Mouse (Mus musculus): ENCODE results near the gene Cntn2.

Gene Cntn2

GRCm38 (mm10) chr1:132542762-132543306, at the start of gene Cntn2:
Gene Cntn2 (minus strand): TSS chr1:132543256.
- DNase-seq, result no peak

- DNase-seq, result no peak
Measured at GRCm38 (mm10) chr1:132592145-132592544, 49.1 kb upstream of the Cntn2 start.

GRCm38 (mm10) chr1:132591399-132591930, 48.4 kb upstream of the Cntn2 start:
- DNase-seq, result no peak

- DNase-seq, result peak; percentile 64
Measured at GRCm38 (mm10) chr1:132586679-132587201, 43.7 kb upstream of the Cntn2 start.

- DNase-seq, result no peak
Measured at GRCm38 (mm10) chr1:132585376-132585775, 42.3 kb upstream of the Cntn2 start.

- no peak for DNase-seq
Measured at GRCm38 (mm10) chr1:132582998-132583604, 40.0 kb upstream of the Cntn2 start.

GRCm38 (mm10) chr1:132581845-132582839, 39.1 kb upstream of the Cntn2 start:
- DNase-seq, result no peak

GRCm38 (mm10) chr1:132580063-132580462, 37.0 kb upstream of the Cntn2 start:
- no peak for DNase-seq

GRCm38 (mm10) chr1:132576845-132577244, 33.8 kb upstream of the Cntn2 start:
- no peak for DNase-seq

- no peak for DNase-seq
Measured at GRCm38 (mm10) chr1:132572851-132573250, 29.8 kb upstream of the Cntn2 start.

- no peak for DNase-seq
Measured at GRCm38 (mm10) chr1:132571613-132572012, 28.6 kb upstream of the Cntn2 start.

GRCm38 (mm10) chr1:132570906-132571305, 27.9 kb upstream of the Cntn2 start:
- DNase-seq, result no peak

- DNase-seq, result no peak
Measured at GRCm38 (mm10) chr1:132570068-132570780, 27.2 kb upstream of the Cntn2 start.

- no peak for DNase-seq
Measured at GRCm38 (mm10) chr1:132569516-132569915, 26.5 kb upstream of the Cntn2 start.

- no peak for DNase-seq
Measured at GRCm38 (mm10) chr1:132567336-132568125, 24.5 kb upstream of the Cntn2 start.

- DNase-seq, result no peak
Measured at GRCm38 (mm10) chr1:132565766-132566165, 22.7 kb upstream of the Cntn2 start.

GRCm38 (mm10) chr1:132564946-132565345, 21.9 kb upstream of the Cntn2 start:
- DNase-seq, result no peak

GRCm38 (mm10) chr1:132562337-132562795, 19.3 kb upstream of the Cntn2 start:
- DNase-seq, result no peak

- DNase-seq, result peak; percentile 38
Measured at GRCm38 (mm10) chr1:132560907-132561700, 18.0 kb upstream of the Cntn2 start.

GRCm38 (mm10) chr1:132559045-132559444, 16.0 kb upstream of the Cntn2 start:
- no peak for DNase-seq
